Mouse (Mus musculus): ENCODE measurements around the gene 4930469K13Rik.

4930469K13Rik gene

GRCm38 (mm10) chr11:34079542-34080464 is 18.6 kb downstream of the 4930469K13Rik start:
- no peak for DNase-seq (ENCODE audit: low spot score in 2 of 2)

GRCm38 (mm10) chr11:34078581-34078980 is 19.8 kb downstream of the 4930469K13Rik start:
- DNase-seq (ENCODE audit: low spot score in 2 of 2) = no peak

- no peak for DNase-seq (ENCODE audit: low spot score in 2 of 2)
These were observed 20.5 kb downstream of the 4930469K13Rik start for GRCm38 (mm10) chr11:34077870-34078269.

- DNase-seq (ENCODE audit: low spot score in 2 of 2) = peak in 1 of 2 experiments; percentile 36
These were observed 24.6 kb downstream of the 4930469K13Rik start for GRCm38 (mm10) chr11:34073776-34074175.

GRCm38 (mm10) chr11:34072309-34072708 is 26.0 kb downstream of the 4930469K13Rik start:
- DNase-seq (ENCODE audit: low spot score in 2 of 2) = peak in 1 of 2 experiments; percentile 5

GRCm38 (mm10) chr11:34070596-34070995 is 27.8 kb downstream of the 4930469K13Rik start:
- DNase-seq (ENCODE audit: low spot score in 2 of 2) = no peak

- no peak for DNase-seq (ENCODE audit: low spot score in 2 of 2)
These were observed 34.5 kb downstream of the 4930469K13Rik start for GRCm38 (mm10) chr11:34063702-34064485.

- no peak for DNase-seq (ENCODE audit: low spot score in 2 of 2)
These were observed 35.1 kb downstream of the 4930469K13Rik start for GRCm38 (mm10) chr11:34063257-34063656.

GRCm38 (mm10) chr11:34061740-34062139 is 36.6 kb downstream of the 4930469K13Rik start:
- DNase-seq (ENCODE audit: low spot score in 2 of 2) = no peak

- DNase-seq (ENCODE audit: low spot score in 2 of 2) = no peak
These were observed 39.4 kb downstream of the 4930469K13Rik start for GRCm38 (mm10) chr11:34058960-34059359.

- DNase-seq (ENCODE audit: low spot score in 2 of 2) = no peak
These were observed 40.0 kb downstream of the 4930469K13Rik start for GRCm38 (mm10) chr11:34058332-34058731.

GRCm38 (mm10) chr11:34056715-34057114 is 41.6 kb downstream of the 4930469K13Rik start:
- no peak for DNase-seq (ENCODE audit: low spot score in 2 of 2)

- peak in 1 of 2 experiments; percentile 15 for DNase-seq (ENCODE audit: low spot score in 2 of 2)
These were observed 44.2 kb downstream of the 4930469K13Rik start for GRCm38 (mm10) chr11:34054031-34054727.

- DNase-seq (ENCODE audit: low spot score in 2 of 2) = no peak
These were observed 45.1 kb downstream of the 4930469K13Rik start for GRCm38 (mm10) chr11:34053031-34053818.

GRCm38 (mm10) chr11:34050643-34051042 is 47.7 kb downstream of the 4930469K13Rik start:
- DNase-seq (ENCODE audit: low spot score in 2 of 2) = no peak

GRCm38 (mm10) chr11:34050063-34050462 is 48.3 kb downstream of the 4930469K13Rik start:
- no peak for DNase-seq (ENCODE audit: low spot score in 2 of 2)

GRCm38 (mm10) chr11:34049125-34049379 is 49.3 kb downstream of the 4930469K13Rik start:
- no peak for DNase-seq (ENCODE audit: low spot score in 2 of 2)

- DNase-seq (ENCODE audit: low spot score in 2 of 2) = no peak
These were observed 49.8 kb downstream of the 4930469K13Rik start for GRCm38 (mm10) chr11:34048375-34049124.

- no peak for DNase-seq (ENCODE audit: low spot score in 2 of 2)
These were observed 50.8 kb downstream of the 4930469K13Rik start for GRCm38 (mm10) chr11:34047542-34047937.

GRCm38 (mm10) chr11:34046767-34047541 is 51.4 kb downstream of the 4930469K13Rik start, which contains the start of gene Lcp2:
Gene Lcp2 (plus strand): TSS chr11:34046920.
- no peak for DNase-seq (ENCODE audit: low spot score in 2 of 2)

Data from left cerebral cortex, adult 9 months (tissue).